Mouse (Mus musculus): Measurements from ENCODE around the gene Spata25. TPM values are rescaled to one million over a fixed set of nuclear protein-coding genes. Genes with fewer than 3 reads are reported as not detected.
"Not testable (repeated sequence)": the region's sequence is repeated elsewhere in the genome, so short reads cannot be mapped to it uniquely, and the experiment has no call there.

The Spata25 gene
- polyA plus RNA-seq, 1 experiment from 2014 or later, result not detected

DNA sequence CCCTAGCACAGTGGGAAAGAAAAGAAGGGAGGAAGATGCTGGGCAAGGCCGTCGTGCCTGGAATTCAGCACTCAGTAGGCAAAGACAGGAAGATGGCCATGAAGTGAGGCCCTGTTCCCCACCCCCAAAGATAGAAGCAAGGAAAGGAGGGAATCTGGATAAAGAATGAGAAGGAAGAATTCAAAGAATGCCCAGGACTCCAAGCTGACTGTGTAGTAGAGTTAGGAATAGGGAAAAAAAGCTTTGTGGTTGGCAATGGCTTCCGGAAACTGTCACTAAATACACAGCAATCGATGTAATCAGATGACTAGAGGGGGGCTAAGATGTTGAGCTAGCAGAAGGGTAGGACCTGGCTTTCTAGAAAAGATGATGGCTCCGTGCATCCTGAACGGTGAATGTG, 11.1 kb downstream of the Spata25 start:
- no peak for DNase-seq (ENCODE audit: low spot score)
- Histone ChIP-seq H3K4me1 (peaks cover 22% of the 10 kb centered on the region), H3K4me3 (no peak overlapping the region), H3K27me3 (ENCODE audit: insufficient read depth, poor library complexity, severe bottlenecking) (no peaks in the 10 kb centered on the region), H3K9me3 (no peaks in the 10 kb centered on the region), H3K27ac (peak overlapping the region; percentile 52), H3K36me3 (peaks cover 28% of the 10 kb centered on the region)
- 67% methylated on average over 6 of the region's 6 CpGs for WGBS

- peak overlapping the region; percentile 29; the same call in 1 of the 2 replicates for H3K27ac ChIP-seq
- H3K9me3 ChIP-seq, result no peaks in the 10 kb centered on the region
- 69% methylated on average over 8 of the region's 8 CpGs for WGBS
- no peaks in the 10 kb centered on the region for H3K27me3 ChIP-seq (ENCODE audit: insufficient read depth, poor library complexity, severe bottlenecking)
- peaks cover 21% of the 10 kb centered on the region for H3K36me3 ChIP-seq
- H3K4me3 ChIP-seq, result no peak overlapping the region
- H3K4me1 ChIP-seq, result peaks cover 21% of the 10 kb centered on the region
- DNase-seq (ENCODE audit: low spot score), result no peak
Measured at GRCm38 (mm10) chr2:164815821-164816220, 12.5 kb downstream of the Spata25 start.

GRCm38 (mm10) chr2:164815348-164815747, 13.0 kb downstream of the Spata25 start:
- Histone ChIP-seq H3K9me3 (no peaks in the 10 kb centered on the region), H3K4me1 (peaks cover 21% of the 10 kb centered on the region), H3K4me3 (no peak overlapping the region), H3K36me3 (peaks cover 16% of the 10 kb centered on the region), H3K27me3 (ENCODE audit: insufficient read depth, poor library complexity, severe bottlenecking) (no peaks in the 10 kb centered on the region), H3K27ac (peak overlapping the region; percentile 29; the same call in 1 of the 2 replicates)
- 73% methylated on average over 5 of the region's 5 CpGs for WGBS
- DNase-seq (ENCODE audit: low spot score), result no peak

DNA sequence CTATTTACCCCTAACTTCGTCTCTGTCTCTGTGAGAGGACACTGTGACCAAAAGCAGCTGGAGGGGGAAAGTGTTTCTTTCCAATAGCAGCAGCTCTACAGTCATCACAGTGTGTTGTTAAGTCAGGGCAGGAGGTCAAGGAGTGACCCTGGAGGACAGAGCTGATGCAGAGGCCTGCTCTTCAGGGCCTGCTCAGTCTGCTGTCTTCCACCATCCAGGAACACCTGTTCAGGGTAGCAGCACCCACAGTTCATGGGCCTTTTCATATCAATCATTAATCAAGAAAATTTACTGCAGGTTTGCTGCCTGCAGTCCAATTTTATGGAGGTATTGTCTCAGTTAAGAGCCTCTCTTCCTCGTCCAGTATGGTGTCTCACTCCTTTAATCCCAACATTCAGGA, 14.8 kb downstream of the Spata25 start:
- H3K27me3 ChIP-seq (ENCODE audit: insufficient read depth, poor library complexity, severe bottlenecking), result no peaks in the 10 kb centered on the region
- 73% methylated on average over 2 of the region's 2 CpGs for WGBS
- H3K4me1 ChIP-seq, result peaks cover 21% of the 10 kb centered on the region
- H3K9me3 ChIP-seq, result no peaks in the 10 kb centered on the region
- no peak overlapping the region for H3K27ac ChIP-seq
- H3K4me3 ChIP-seq, result no peak overlapping the region
- peaks cover 16% of the 10 kb centered on the region for H3K36me3 ChIP-seq
- DNase-seq (ENCODE audit: low spot score), result no peak

DNA sequence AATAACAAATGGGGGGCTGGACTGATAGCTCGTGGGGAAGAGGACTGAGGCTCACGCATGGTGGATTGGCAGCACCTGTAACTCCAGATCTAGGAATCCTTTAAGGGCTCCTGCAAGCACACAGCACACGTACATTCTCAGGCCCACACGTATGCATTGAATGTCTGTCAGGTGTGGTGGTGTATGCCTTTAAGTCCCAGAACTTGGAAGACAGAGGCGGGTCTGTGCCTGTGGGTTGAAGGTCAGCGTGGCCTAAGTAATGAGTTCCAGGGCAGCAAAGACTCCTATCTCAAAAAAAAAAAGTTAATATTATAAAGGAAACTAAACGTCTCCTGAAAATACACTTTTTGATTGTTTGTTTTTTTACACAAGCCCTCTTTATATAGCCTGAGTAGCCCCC, 21.7 kb downstream of the Spata25 start:
- Histone ChIP-seq H3K36me3 (peaks cover 25% of the 10 kb centered on the region), H3K4me1 (peaks cover 22% of the 10 kb centered on the region), H3K4me3 (no peak overlapping the region), H3K27ac (no peak overlapping the region), H3K27me3 (ENCODE audit: insufficient read depth, poor library complexity, severe bottlenecking) (no peaks in the 10 kb centered on the region), H3K9me3 (no peaks in the 10 kb centered on the region)
- WGBS, result 74% methylated on average over 7 of the region's 7 CpGs
- DNase-seq (ENCODE audit: low spot score), result no peak

DNA sequence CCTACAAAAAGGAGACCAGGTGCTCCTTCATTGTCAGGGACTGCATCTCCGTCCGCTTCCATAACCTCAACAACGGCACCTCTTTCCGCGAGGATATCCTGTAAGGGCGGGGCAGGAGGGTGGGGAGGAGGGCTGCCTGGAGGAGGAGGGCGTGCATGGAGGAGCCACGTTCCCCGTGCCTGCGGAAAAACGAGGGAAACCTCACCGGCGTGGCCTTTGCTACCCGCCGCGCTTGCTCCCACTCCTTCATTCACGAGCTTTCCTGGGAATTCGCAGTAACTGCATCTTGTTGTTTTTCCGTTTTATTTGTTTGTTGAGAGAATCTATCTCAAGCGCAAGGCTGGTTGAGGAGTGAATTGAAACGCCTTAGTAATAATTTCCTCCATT, 23.0 kb downstream of the Spata25 start:
- no peak for DNase-seq (ENCODE audit: low spot score)
- H3K27ac ChIP-seq, result peak overlapping the region; percentile 94

GRCm38 (mm10) chr2:164804533-164805331, 23.6 kb downstream of the Spata25 start, which contains the start of the genes Acot8 and Zswim3:
Gene Acot8, minus strand, starts transcription at chr2:164804882.
Gene Zswim3, plus strand, starts transcription at chr2:164805098.
- DNase-seq (ENCODE audit: low spot score), result peak; percentile 98
- Histone ChIP-seq H3K4me1 (peaks cover 22% of the 10 kb centered on the region), H3K9me3 (no peaks in the 10 kb centered on the region), H3K27ac (peak within 1 kb of the TSS; percentile 94), H3K27me3 (ENCODE audit: insufficient read depth, poor library complexity, severe bottlenecking) (no peaks in the 10 kb centered on the region), H3K4me3 (peak within 1 kb of the TSS; percentile 89), H3K36me3 (peaks cover 43% of the 10 kb centered on the region)
- WGBS, result under 1% methylated on average over 47 of the region's 47 CpGs

More for the DNA sequence above, 23.0 kb downstream of the Spata25 start:
- no peaks in the 10 kb centered on the region for H3K27me3 ChIP-seq (ENCODE audit: insufficient read depth, poor library complexity, severe bottlenecking)
- H3K4me1 ChIP-seq, result peaks cover 22% of the 10 kb centered on the region
- H3K9me3 ChIP-seq, result no peaks in the 10 kb centered on the region
- WGBS, result 1% methylated on average over 21 of the region's 21 CpGs
- peak overlapping the region; percentile 89 for H3K4me3 ChIP-seq
- peaks cover 37% of the 10 kb centered on the region for H3K36me3 ChIP-seq

DNA sequence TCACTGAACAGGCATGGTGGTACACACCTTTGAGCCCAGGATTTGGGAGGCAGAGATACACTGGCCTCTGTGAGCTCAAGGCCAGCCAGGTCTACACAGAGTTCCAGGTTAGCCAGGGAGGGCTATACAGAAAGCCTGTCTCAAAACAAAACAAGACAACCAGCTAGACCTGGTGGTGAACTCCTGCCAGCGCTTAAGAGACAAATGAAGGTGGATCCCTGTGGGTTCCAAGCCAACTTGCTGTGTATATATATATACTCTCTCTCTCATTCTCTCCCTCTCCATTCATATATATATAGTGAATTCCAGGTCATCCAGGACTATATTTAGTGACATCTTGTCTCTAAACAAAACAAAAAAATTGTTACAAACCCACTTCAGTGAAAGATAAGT, 24.4 kb downstream of the Spata25 start:
- H3K4me3 ChIP-seq, result peak overlapping the region; percentile 89
- no peak for DNase-seq (ENCODE audit: low spot score)
- peaks cover 22% of the 10 kb centered on the region for H3K4me1 ChIP-seq
- no peaks in the 10 kb centered on the region for H3K27me3 ChIP-seq (ENCODE audit: insufficient read depth, poor library complexity, severe bottlenecking)
- H3K9me3 ChIP-seq, result no peaks in the 10 kb centered on the region
- WGBS, result 56% methylated on average over 1 of the region's 1 CpGs
- H3K36me3 ChIP-seq, result peaks cover 46% of the 10 kb centered on the region
- H3K27ac ChIP-seq, result peak overlapping the region; percentile 94

DNA sequence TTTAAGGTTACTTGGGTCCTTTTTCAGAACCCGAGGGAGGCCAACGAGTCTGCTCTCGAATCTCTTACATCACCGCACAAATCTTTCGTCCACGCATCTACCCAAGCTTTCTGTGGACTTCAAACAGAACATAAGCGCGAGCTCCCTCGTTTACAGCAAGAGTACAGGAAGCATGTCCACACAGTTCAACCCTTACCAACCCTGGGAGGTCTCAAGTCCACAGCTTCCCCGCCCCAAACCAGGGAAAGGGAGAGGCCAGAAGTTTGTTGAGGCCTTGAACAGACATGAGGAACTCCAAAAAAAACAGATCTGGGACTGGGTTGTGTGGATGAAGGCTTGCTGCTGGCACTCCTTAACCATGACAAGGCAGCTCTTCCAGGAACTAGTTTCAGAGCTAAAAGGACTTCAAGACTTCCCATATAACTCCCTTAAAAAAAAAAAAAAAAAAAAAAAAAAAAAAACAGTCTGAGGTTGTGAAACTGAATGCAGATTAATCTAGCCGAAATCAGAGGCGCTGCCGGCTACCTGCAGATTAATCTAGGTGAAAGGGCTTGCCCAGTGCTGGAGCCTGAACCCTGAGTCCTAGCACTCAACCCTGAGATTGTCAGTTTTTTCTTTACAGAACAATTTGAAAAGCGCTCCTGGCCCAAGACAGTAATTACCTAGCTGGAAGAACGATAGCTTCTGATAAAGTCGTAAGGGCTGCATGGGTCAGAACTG, 25.0 kb downstream of the Spata25 start:
- H3K9me3 ChIP-seq, result no peaks in the 10 kb centered on the region
- peaks cover 45% of the 10 kb centered on the region for H3K36me3 ChIP-seq
- no peaks in the 10 kb centered on the region for H3K27me3 ChIP-seq (ENCODE audit: insufficient read depth, poor library complexity, severe bottlenecking)
- 90% methylated on average over 16 of the region's 16 CpGs for WGBS
- DNase-seq (ENCODE audit: low spot score), result no peak
- peak overlapping the region; percentile 94; the same call in 1 of the 2 replicates for H3K27ac ChIP-seq
- H3K4me3 ChIP-seq, result peak overlapping the region; percentile 89
- H3K4me1 ChIP-seq, result peaks cover 22% of the 10 kb centered on the region

DNA sequence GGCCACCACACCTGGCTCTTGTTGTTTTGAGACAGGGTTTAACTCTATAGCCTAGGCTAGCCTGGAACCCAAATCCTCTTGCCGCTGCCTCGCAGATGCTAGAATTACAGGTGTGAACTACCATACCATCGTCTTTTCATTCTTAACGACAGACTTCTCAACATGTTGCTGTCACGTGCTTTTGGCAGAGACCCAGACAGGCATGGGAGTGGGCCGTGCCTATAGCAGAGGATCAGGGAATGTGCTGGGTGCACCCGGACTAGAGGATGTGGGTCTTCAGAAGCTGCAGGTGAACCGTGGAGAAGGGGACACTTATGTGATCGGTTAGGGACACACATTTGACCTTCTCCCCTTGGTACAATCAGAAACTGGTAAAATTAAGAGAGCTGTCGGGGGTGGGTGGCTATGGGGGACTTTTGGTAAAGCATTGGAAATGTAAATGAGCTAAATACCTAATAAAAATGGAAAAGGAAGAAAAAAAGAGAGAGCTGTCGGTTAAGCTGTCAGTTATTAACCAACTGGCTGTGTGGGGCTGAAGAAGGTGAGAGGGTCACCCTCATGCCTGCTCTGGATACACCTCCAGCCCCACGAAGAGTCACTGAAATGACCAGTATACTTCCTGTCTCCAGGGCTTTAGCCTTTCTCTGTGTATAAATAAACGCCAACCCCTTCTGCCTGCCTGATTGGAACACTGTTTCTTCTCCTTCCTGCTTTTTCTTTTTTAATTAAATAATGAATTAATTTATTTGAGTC, 27.9 kb downstream of the Spata25 start:
- Histone ChIP-seq H3K4me3 (no peak overlapping the region), H3K36me3 (peaks cover 69% of the 10 kb centered on the region), H3K9me3 (no peaks in the 10 kb centered on the region), H3K4me1 (peaks cover 16% of the 10 kb centered on the region), H3K27ac (no peak overlapping the region), H3K27me3 (ENCODE audit: insufficient read depth, poor library complexity, severe bottlenecking) (no peaks in the 10 kb centered on the region)
- WGBS, result 87% methylated on average over 13 of the region's 13 CpGs
- DNase-seq (ENCODE audit: low spot score), result no peak

DNA sequence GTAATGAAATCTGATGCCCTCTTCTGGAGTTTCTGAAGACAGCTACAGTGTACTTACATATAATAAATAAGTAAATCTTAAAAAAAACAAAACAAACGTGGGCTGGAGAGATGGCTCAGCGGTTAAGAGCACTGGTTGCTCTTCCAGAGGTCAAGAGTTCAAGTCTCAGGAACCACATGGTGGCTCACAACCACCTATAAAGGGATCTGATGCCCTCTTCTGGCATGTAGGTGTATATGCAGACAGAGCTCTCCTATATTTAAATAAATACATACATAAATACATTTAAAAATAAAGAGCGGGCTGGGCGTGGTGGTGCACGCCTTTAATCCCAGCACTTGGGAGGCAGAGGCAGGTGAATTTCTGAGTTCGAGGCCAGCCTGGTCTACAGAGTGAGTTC, 29.8 kb downstream of the Spata25 start:
- not testable (repeated sequence) for H3K27ac ChIP-seq; H3K4me3 ChIP-seq; DNase-seq (ENCODE audit: low spot score); H3K9me3 ChIP-seq; H3K27me3 ChIP-seq (ENCODE audit: insufficient read depth, poor library complexity, severe bottlenecking)
- Histone ChIP-seq H3K36me3 (peaks cover 80% of the 10 kb centered on the region), H3K4me1 (peaks cover 14% of the 10 kb centered on the region)
- 80% methylated on average over 6 of the region's 6 CpGs for WGBS

GRCm38 (mm10) chr2:164795868-164796267, 32.5 kb downstream of the Spata25 start:
- Histone ChIP-seq H3K9me3 (no peaks in the 10 kb centered on the region), H3K4me3 (no peak overlapping the region), H3K36me3 (peaks cover 83% of the 10 kb centered on the region), H3K27me3 (ENCODE audit: insufficient read depth, poor library complexity, severe bottlenecking) (no peaks in the 10 kb centered on the region), H3K27ac (no peak overlapping the region), H3K4me1 (peaks cover 22% of the 10 kb centered on the region)
- DNase-seq (ENCODE audit: low spot score), result no peak
- WGBS, result 89% methylated on average over 4 of the region's 4 CpGs
